Mouse (Mus musculus) ZHBTc4 (cell line): ENCODE results near the gene Terf2.
"Not testable (repeated sequence)": the region's sequence is repeated elsewhere in the genome, so short reads cannot be mapped to it uniquely, and the experiment has no call there.

Experiments
- DNase-seq: peaks from one replicate; pipeline ENCODE4 v3.0.0-alpha.2; 2011; ENCODE audit warnings: low read depth, low spot score

Gene Terf2

DNA sequence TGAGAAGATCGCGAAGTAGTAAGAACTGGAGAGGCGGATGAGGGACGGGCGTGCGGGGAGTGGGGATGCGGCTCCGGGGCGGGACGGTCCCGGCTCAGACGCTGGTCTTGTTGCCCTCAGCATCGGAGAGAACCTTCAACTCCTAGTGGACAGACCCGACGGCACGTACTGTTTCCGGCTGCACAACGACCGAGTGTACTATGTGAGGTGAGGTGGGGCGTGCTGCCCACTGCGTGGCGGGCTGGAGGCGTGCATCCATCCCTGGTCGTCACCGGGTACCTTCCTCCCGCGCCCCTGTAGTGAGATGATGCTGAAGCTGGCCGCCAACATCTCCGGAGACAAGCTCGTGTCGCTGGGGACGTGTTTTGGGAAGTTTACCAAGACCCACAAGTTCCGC lies 39.4 kb downstream of the Terf2 start:
- no peak for DNase-seq

DNA sequence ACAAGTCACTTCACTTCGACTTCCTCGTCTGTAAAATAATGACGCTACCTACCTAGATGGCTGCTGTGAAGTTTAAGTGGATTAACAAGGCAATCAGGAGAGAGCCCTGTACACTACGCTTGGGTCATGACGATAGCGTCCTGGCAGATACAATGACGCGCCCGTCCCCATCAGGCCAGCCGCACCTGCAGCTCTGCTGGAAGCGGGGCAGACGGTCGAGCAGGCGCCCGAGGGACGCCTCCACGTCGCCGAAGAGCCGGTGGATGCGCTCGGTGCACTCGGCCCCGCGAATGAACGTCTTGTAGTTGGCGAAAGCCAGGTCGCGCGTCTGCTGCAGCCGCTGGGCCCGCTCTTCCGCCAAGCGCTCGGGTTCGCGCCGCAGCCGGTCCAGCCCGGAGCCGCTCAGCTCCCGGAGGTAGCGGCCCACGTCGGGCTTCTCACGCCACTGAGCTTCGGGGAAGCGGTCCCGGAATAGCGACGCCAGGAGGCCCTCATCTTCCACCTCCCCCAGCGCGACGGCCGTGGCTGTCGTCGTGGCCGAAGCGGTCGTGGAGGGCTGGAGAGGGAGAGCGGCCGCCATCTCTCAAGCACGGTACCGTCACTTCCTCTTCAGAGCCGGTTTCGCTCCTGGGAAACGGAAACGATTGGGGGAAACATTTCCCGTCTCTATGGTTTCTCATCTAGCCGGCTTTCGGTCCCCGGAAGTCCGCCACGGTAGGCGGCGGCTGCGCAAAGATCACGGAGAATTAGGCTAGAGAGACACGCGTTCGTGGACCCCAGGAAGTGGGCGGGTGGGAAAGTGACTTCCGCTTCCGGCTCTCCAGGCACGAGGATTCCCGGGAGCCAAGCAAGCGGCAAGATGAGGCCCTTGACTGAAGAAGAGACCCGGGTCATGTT lies 40.0 kb downstream of the Terf2 start, which contains the start of the genes Cog8 and Nip7:
Cog8 (minus strand) TSS at position 614 of the 897 bp plus-strand sequence.
Nip7 (plus strand) TSS at position 802 of the 897 bp plus-strand sequence.
- peak; percentile 99 for DNase-seq

DNA sequence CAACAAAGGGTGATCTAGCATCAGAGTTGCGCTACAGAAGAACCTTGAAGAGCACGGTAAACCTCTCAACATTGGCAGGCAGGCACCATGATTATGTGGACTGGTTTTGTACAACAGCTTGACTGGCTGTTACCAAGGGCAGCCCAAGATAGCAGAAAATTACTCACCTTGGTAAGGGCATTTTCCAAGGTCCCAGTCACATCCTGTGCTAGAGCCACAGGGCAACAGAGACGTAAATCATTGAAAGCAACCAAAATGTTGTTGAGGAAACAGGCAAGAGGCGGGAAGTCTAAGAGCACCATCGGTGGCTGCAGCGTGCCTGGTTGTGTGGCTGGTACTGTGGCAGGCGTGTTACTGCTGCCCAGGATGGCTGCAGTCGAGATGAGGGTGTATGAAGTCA lies 44.3 kb downstream of the Terf2 start:
- no peak for DNase-seq

DNA sequence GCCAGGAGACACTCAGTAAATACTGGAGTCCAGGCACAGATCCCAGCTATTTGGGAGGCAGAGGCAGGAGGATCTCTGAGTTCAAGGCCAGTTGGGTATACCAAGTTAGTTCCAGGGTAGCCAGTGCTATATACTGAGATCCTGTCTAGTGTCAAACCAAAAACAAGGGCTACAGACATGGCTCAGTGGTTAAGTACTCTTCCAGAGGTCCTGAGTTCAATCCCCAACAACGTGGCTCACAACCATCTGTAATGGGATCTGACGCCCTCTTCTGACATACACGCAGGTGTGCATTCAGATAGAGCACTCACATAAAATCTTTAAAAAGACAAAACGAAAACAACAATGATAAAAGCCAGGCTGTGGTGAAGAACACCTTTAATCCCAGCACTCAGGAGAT lies 46.9 kb downstream of the Terf2 start:
- DNase-seq: no peak

DNA sequence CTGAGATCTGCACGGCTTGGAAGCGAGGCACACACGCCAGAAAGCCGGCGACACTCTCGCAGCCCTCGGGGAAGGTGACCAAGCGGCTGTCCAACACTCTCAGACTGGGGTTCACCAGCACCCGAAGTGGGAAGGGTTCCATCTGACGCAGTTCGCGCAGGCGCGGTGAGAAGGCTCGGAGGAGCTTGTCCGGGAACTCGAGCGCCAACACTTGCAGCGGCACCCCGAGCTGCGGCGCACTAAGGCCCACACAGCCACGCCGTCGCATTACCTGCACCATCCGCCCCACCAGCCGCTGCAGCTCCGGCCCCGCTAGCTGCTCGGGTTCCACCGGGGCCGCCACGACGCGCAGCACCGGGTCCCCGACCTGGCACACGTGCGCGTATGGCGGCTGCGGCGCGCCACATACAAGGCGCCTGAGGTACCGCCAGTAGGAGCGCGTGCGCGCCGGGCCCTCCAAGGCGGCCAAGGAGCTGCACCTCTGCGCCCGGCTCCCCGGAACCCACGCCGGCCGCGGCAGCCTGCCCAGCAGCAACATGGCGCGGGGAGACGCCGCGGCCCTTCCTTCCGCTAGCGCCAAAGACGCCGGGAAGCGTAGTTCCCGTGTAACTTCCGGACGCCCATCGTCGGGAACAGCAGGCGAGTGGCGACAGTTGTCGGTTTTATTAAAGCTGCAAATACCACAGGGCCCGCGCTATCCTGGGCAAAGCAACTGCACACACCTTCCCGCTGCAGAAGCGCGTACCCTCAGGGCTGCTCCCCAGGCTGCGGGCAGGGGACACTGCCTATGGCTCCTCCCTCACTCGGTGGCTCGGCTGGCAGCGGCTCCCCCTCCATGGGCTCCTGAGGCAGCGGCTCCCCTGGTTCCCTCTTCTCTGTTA lies 48.0 kb downstream of the Terf2 start, which contains the start of gene Pdf:
Pdf (minus strand) TSS at position 554 of the 881 bp plus-strand sequence.
- peak; percentile 84 for DNase-seq

DNA sequence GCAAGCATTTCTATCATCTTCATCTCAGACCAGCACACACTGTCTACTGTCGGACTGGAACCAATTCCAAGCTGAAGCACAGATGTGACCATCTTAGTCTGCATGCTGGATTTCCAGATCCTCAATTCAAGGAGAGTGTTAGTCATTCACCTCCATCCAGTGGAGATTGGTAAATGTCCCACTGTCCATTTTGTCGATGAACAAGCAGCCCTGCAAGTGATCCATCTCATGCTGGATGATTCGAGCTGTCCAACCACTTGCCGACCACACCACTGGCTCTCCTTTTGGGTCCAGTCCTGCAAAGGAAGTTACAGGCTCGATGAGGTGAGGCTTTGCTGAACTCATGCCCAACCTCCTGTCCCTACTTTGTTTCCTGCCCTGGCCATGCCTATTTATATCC lies 49.4 kb downstream of the Terf2 start:
- no peak for DNase-seq

DNA sequence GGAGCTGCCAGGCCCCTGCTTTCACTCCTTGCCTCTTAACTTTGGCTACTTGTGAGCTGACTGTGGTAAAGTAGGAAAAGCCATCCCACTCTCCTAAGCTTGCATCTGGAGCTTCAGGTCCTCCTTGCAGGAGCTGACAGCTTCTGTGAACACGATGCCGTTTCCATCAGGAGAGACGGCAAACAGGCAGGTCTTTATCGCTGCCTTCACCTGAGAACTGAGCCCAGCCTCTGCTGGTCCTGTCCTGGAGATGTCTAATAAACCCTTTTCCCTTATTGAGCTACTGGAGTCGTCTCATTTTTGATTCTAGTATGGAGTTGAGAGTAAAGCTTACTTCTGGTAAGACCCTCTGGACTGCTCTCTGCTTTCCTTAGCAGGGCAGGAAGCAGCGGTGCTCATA lies 50.9 kb downstream of the Terf2 start:
- no peak for DNase-seq

DNA sequence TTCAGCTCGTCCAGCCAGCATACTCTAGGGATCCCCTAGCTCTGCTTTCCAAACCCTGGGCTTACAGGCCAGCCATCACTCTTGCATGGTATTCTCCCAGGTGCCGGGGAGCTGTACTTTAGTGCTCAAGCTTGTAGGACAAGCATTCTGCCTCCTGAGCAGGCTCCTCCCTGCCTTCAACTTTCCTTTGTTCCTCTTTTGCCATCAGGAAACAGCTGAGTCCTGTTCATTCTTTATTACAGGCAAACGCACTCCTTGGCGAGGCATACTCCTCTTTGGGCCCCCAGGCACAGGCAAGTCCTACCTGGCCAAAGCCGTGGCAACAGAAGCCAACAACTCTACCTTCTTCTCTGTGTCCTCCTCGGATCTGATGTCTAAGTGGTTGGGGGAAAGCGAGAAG lies 55.7 kb downstream of the Terf2 start:
- peak; percentile 33 for DNase-seq

DNA sequence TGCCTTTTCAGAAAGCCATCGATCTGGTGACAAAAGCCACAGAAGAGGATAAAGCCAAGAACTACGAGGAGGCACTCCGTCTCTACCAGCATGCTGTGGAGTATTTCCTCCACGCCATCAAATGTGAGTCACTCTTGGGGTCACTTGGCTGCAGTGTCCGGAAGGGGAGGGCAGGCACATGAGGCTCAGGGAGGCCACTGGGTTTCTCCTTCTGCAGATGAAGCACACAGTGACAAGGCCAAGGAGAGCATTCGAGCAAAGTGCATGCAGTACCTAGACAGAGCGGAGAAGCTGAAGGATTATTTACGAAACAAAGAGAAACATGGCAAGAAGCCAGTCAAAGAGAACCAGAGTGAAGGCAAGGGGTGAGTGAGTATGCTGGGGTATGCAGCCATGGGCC lies 59.7 kb downstream of the Terf2 start:
- DNase-seq: no peak

DNA sequence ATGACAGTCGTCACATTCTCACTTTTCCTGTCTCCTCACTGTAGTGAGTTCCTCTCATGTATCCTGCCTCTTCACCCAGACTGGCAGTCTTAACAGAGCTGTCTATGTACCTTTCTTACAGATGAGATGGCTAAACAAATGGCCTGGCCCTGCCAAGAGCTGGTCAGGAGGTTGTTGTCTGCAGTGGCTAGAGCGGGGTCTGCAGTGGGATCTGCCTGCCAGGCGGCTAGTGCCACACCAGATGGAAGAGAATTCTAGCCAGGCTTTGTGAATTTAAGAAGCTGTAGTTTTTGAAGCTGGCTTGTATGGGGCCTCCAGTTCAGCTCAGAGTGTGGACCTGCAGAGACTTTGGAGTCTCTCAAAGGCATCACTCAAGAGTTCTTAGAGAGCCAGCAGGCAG lies 60.7 kb downstream of the Terf2 start:
- no peak for DNase-seq

DNA sequence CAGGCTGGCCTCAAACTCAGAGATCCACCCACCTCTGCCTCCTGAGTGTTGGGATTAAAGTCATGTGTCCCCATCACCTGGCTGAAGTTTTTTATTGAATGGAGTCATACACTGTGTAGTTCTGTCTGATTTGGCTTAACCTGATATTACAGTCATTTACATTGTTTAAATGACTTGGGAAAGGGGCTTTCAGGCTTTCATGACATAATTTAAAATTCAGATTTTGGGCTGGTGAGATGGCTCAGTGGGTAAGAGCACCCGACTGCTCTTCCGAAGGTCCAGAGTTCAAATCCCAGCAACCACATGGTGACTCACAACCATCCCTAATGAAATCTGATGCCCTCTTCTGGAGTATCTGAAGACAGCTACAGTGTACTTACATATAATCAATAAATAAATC lies 62.7 kb downstream of the Terf2 start:
- not testable (repeated sequence) for DNase-seq

DNA sequence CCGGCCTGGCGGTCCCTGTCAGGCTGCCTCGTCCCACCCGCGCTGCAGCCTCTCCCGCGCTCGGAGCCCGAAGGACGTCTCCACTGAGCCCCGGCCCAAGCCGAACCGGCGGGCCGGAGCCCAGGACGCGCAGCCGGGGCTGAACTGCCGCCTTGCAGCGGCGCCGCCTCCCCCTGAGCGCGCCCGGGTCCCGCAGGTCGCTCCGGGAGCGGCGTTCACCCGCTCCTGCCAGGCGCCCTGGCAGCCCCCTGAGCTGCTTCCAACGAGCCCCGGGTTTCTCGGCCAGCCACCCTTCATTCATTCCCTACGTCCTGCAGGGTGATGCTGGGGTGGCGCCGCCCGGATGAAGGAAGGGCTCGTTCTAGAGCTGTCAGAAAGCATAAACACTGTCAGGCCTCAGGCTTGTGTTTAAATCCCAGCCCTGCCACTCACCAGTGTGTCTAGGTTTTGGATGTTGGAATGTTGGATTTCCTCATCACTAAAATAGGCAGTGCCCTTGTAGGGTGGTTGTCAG lies 64.7 kb downstream of the Terf2 start:
- DNase-seq: peak; percentile 61

DNA sequence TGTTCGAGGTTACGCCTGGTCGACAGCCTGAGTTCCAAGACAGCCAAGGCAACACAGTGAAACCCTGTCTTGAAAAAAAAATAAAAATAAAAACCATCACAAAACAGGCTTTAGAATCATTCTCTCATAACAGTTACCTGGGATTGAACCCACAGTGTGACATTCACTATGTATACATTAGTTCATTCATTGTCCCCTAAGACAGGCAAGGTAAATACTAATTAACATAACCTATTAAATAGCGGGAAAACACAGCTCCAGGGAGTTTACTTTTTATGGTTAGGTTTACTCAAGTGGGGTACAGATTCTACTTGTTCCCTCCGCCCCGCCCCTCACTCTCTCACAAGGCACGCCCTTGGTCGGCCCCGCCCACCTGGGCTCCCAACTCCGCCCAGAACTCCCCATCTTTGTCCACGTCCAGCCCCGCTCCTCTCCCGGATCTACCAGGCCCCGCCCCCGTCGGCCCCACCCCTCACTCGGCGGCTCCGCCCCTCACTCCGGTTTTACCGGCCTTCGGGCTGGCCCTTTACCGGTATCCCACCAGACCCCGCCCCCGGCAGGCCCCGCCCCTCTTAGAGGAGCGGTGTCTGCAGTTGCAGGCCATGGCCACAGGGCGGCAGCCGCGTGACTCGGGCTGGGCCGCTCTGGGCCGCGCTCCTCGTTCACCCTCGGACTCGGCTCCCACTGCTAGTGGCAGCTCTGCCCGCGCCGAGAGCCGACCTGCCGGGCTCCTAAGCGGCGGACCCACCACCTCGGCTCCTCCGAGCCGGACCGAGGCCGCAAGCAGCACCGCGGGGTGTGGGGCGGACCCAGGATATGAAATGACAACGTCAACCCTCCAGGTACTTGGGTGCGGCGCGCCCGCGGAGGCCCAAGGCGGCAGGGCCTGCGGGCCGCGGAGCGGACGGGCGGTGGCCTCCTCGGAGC lies 65.4 kb downstream of the Terf2 start, which contains the start of gene Vps4a:
Vps4a (plus strand) TSS at position 573 of the 927 bp plus-strand sequence.
- peak; percentile 98 for DNase-seq

DNA sequence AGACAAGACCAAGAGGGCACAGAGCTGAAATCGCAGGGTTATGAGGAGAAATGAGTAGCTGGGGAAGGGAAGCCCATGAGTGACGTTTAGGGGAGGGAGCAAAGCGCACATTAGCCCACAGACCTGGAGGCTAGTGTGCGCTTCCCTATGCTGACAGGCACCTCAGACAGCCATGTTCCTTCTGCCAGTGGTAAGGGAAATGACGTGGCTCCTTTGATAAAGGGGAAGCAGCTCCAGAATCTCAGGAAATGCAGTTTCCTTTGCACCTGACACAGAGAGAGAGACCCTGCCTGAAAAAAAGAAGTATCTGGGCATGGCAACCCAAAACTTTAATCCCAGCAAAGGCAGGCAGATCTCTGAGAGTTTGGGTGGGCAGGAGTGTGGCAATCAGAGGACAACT lies 66.3 kb downstream of the Terf2 start:
- DNase-seq: no peak

DNA sequence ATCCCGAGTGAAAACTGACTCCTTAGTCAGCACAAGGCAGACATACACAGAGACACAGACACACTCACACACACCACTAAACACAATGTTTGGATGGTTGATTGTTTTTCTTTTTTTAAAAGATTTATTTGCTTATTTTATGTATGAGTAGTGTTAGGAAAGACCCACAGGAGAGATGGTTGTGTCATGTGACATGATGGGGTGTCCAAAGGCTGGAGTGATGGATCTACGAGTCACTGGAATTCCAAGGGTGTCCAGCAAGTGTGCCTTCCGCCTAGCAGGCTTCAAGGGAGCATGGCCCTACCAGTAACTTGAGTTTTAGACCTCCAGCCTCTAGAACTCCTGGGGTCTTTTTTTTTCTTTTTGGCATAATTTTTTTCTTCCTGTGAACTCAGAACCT lies 67.0 kb downstream of the Terf2 start:
- no peak for DNase-seq

DNA sequence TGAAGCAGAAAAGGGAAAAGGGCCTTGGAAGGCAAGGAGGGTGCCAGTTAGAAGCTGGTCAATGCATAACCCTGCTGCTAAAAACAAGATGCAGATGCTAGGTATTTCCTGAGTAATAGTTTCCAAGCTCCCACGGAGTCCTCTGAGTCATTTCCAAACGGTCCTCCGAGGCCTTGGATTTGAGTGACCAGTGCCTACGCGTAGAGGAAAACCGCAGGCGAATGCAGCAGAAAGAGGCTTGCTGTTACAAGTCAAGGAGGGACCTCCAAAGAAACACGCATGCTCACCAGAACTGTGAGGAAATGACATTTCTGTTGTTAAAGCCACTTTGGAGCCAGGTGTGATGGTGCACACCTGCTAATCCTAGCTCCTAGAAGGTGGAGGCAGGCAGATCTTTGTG lies 72.9 kb downstream of the Terf2 start:
- no peak for DNase-seq
